Mouse (Mus musculus) testis, postnatal 14 days (tissue): Measurements from ENCODE around the gene Foxn3.

Experiments
- DNase-seq: peaks from one replicate; pipeline ENCODE4 v3.0.0; 2021; ENCODE audit warnings: low spot score

The Foxn3 gene

DNA sequence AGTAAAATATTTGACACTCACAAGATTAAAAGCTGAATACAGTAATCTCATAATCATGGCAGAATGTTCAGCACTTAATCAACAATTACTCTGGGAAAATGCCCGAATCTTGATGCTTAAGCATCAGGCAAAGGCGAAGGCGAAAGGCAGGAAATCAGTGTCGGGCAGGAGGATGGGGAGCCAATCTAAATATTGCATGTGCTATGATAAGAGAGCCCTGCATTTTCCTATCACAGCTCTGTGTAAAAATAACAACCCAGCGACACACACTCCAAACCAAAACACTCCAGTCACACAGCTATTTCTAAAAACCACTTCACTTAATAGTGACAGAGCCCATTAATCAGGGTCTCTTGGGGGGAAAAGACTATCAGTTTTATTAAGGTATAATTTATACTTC, 305.8 kb downstream of the Foxn3 start:
- no peak for DNase-seq

DNA sequence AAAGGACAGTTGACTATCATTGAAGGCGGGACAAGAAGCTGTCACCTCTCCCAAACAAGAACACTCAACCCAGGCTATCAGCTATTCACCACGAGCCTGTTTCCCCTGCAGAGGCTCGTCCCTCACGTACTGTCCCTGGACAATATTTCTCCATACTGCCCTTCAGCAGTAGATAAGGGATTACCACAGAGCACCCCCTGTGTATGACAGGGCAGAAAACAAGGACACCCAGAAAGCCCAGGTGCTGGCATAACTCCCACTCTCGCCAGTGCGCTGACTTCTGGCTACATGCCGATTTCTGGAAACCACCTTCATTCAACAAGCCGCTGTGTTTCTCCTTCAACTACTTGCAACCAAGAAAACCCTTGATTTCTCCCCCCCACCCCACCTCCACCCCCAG, 306.4 kb downstream of the Foxn3 start:
- DNase-seq, result no peak

DNA sequence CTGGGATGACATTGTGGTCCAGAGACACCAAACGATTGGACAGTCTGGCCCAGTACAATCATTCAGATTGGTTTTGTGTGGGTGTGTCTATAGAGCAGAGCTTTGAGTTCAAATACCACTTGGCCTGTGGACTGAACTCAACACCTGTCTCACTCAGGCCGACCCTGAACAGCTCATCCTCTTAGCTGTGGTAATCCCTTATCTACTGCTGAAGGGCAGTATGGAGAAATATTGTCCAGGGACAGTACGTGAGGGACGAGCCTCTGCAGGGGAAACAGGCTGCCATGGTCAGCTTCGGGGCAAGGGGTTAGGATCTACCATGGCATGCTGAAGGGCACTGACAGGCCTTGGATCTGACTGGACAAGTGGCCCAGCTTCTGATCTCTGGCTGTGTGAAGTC, 306.9 kb downstream of the Foxn3 start:
- no peak for DNase-seq

DNA sequence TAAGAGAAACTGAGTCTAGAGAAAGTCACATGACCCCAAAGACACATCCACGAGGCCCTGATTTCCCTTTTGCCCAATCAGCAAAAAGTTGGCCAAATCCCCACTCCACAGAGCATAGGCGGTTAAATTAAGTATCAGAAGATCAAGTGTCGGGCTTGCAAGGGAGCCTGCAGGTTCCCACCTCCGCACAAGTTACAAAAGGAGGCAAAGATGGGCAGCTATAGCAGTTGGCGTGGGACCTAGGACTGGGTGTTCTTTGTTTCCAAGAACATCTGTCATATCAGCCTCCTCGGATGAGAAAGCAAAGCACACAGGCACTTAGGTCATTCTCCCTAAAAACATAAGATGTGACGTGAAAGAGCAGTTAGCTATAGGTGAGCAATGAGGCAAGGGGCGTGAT, 308.9 kb downstream of the Foxn3 start:
- DNase-seq, result no peak

DNA sequence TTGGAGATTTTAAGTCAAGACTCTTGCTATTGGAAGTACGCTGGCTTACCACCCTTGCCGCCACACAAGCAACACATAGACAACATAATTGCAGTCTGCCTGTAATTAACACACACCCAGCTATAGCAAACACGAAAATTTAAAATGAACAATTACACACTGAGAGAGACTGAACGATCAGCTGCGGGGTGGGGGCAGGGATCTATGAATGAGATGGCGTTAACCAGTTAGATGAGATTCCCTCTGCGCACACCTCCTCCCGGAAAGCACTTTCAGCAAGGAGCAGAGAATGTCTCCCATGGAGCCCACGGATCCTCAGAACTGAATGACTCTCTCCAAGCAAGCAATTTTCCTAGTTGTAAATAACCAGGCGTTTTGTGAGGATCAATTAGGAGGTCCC, 309.8 kb downstream of the Foxn3 start:
- DNase-seq, result no peak

DNA sequence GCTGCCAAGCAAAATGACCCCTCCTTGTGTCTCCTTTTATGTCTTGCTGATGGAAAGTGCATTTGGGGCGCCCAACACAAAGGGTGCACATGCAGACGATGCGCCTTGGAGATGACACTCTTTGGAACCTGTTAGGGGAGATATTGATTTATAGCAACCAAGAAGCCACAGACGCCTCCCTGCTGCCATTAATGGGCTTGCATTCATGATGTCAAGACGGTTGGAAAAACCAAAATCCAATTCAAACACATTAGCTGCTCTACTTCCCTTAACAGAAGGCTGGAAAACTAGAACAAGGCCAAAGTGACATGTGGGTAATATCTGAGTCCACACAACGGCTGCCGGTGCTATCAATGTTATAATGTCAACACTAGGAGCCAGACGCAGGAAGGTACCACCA, 314.8 kb downstream of the Foxn3 start:
- no peak for DNase-seq

DNA sequence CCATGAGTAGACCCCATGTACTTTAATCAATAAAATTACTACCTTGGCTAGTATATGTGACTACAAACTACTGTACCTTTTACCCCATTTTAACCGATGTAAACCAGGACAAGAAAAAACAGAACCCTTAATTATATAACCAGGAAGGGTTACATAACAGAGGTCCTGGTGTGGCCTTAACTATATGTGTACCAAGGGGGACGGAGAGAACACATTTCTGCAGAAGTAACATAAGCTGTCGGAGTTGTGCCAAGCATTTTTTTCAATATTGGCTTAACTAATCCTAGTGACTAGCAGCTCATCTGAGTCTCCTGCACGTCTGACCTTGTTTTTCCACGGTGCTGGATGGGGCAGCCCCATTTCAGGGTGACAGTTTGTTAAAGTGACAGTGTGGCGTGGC, 315.4 kb downstream of the Foxn3 start:
- DNase-seq, result no peak

DNA sequence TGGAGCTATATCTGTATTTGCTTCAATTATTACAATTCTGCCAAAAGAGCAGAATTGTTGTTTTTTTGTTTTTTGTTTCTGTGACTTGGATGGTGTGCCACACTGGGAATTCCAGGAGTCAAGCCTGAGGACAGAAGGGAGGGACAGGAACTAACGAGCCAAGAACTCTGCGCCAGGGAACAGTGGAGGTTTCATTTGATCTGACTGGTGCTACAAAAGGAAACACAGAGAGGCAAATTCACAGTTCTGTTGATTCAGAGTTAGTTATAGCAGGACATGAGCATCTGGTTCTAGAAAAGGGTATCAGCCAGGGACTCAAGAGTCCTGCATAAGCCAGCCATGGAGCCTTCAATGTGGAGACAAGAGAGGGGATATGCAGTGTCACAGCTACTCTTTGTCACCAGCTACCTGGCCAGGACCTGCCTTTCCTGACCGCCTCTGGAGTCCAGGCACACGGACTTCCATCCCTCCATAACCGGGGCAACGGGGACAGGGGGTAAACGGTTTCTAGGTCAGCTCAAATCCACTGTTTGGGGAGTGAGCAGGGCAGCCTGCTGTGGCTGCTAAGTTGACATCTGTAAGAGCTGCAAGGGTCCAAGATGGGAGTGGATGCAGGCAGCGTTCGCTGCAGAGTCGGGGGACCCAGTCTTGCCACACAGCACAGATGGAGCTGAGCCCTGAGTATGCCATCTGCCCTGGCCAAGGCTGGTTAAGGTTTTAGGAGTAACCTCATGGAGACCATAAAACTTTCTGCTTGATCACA, 316.2 kb downstream of the Foxn3 start:
- no peak for DNase-seq

DNA sequence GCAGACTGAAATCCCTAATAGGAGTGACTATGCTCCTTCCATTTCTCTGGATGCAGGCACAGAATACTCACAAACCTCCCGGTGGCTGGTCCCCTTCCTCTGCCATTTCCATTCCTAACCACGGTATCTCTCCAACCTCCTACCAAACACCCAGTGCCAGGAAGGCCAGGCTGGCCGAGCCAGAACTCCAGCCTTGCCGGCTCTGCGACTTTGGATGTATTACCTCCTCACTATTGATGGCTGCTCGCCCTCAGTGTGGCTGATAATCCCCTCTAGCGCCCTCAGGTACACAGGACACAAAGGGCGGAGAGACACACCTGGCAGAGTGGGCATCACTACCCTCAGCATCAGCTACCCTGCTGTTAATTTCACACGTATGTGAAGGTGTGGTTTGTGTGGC, 318.7 kb downstream of the Foxn3 start:
- no peak for DNase-seq

DNA sequence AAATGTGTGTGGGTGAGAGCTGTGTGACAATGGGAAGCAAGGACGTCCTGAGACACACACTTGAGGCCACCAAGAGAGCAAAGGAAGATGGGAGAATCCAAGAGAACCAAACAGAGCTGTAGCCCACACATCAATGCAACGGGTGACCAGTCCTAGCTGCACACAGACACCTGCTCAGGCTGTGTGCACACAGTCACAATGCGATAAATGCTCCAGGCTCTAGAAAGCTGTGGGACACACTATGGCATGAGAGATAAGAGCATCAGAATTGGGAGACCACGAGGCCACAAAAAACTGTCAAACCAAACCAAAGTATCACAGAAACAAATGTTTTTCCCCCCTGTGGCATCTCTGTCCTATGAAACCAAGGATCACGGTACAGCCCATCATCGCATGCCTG, 319.1 kb downstream of the Foxn3 start:
- no peak for DNase-seq

DNA sequence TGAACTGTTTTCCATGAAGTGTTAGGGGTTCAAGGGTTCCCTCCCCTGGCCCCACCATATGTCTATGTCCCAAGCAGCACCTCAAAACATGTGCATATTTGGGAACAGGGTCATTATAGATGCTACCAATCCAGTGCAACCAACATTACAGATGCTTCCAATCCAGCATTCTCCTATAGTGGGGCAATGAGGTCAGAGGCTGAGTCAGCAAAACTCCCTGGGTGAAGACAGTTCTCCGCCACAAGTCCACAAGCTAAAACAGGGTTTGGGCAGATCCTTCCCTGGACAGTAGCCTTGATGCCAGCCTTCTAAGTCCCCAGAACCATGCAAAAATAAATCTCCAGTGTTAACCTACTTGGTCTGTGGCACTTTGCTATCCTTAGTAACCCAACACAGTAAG, 320.1 kb downstream of the Foxn3 start:
- DNase-seq, result no peak

DNA sequence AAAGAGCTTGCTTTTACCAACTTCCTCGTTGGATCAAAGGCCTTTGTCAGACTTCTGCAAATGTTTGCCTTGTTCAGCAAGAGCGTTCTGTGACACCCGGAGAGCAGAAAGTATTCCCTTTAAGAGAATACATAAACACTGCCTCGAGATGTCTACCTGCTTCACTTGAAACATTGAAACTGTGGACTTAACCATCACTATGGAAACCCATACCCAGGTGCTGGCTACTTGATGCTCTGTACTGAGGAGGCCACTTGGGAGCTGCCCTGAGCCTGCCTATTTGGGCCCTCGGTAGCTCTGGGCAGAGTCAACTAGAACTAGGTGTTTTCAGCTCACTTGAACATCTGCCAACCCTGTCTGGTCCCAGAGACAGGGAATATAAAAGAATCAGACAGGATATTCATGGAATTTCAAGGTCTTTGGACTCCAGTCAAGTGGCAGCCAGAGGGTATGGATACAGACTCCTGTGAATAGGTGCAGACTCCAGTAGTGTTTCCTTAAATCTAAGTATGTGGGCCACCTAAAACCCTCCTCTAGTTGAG, 323.1 kb downstream of the Foxn3 start:
- DNase-seq, result no peak

DNA sequence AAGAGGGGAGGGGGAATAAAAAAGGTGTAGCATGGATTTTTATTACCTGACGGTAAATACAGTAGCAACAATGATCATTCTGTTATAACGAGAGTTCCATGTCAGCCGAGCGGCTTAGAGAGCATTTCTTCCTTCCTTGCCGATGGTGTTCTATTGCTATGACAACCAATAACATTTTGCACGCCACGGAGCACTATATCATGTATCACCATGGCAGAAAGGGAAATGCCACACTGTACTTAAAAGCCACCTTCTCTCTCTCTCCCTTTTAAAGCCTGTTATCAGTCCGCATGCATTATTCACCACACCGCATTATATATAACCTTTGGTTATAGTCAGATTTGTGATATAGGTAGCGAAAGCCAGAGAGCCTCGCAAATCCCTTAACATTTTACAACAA, 323.6 kb downstream of the Foxn3 start:
- DNase-seq, result no peak

DNA sequence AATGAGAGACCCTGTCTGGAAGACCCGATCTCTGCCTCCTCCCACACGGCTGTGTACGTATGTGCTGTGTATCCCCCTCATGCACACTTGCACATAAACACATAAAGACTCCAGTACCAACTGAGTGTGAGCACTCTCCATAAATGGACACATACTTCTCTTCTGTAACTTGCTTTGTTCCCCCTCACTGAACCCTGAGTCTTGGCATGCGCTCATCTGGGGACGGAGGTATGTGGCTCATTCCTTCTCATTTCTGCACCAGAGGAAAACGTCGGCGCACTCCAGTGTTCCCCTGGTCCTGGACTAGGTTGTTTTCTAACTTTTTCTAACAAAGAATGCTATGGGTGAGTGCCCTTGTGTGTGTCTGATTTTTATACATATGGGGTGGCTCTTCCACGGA, 325.9 kb downstream of the Foxn3 start:
- no peak for DNase-seq

DNA sequence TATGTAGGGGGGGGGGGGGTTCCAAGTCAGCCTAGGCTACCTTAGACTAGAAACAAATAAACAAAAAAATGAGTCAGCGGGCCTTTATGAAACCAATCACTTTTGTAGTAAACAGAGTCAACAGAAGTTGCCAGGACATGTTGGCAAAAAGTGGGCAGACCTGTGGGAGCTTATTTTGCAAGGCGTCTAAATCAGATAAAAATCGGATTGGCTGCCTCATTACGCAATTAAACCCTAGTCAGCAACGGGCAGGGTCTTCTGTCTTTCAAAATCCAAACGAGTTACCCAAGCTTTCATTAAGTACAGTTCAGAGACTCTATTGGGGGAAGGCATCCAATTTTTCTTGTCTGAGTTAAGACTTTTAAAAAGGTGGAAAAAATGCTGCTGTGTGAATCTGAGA, 329.0 kb downstream of the Foxn3 start:
- DNase-seq, result no peak

DNA sequence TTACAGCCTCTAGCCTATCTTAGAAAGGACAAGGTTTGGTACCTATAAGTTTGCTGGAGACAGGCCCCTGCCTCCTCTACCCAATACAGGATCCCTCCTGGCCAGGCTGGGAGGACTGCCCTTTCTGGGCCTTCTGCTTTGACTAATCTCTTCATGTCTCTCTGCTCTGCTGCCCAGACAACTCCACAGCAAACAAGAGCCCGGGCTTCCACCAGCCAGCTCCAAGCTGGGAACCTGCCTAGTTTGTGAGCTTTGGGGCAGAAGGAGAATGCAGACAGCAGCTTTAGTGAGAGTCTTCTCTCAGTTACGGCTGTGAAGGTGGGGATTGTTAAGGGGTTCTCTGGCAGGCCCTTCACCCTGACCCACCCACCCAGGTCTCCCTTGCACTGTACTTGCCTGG, 330.0 kb downstream of the Foxn3 start:
- DNase-seq, result no peak

DNA sequence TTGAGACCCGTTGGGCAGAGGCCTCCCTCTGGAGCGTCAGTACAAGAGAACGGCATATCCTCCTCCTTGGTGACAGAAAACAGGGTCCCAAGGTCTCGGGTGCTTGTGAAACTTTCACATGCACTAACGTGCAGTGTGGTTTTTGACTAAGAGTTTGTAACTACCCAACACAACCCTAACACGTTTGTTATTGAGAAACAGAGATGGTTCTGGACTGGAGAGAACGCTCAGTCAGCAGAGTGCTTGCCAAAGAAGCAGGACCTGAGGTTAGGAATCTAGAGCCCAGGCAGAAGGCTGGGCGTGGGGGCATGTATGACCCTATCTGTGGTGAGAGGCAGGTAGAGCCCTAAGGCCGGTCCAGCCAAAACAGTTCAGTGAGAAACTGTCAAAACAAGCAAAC, 330.9 kb downstream of the Foxn3 start:
- DNase-seq, result no peak

DNA sequence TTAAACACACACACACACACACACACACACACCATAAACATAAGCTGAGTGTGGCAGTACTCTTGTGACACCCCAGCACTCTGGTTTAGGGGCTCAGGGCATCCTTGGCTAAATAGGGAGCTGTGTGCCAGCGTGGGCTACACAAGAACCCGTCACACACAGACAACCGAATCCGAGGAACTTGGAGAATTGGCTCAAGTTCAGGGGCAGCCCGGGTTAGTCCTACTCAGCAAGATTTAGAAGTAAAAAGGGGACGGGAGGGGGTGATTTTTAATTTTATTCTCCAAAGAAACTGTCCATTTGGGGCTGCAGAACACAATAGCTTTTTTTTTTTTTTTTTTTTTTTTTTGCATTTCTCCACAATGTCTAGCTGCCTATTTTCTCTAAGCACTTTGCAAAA, 332.1 kb downstream of the Foxn3 start:
- DNase-seq, result no peak

DNA sequence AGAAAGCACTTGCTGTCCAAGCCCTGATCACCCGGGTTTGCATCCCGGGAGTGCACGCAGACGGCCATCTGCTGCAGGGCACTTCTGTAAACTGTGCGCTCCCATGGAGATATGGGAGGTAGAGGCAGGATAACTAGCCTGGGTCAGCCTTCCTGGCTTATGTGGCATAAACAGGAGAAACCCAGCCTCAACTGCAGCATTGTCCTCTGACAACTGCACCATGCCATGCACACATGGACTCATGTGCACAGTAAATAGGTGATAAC, 332.7 kb downstream of the Foxn3 start:
- DNase-seq, result no peak

DNA sequence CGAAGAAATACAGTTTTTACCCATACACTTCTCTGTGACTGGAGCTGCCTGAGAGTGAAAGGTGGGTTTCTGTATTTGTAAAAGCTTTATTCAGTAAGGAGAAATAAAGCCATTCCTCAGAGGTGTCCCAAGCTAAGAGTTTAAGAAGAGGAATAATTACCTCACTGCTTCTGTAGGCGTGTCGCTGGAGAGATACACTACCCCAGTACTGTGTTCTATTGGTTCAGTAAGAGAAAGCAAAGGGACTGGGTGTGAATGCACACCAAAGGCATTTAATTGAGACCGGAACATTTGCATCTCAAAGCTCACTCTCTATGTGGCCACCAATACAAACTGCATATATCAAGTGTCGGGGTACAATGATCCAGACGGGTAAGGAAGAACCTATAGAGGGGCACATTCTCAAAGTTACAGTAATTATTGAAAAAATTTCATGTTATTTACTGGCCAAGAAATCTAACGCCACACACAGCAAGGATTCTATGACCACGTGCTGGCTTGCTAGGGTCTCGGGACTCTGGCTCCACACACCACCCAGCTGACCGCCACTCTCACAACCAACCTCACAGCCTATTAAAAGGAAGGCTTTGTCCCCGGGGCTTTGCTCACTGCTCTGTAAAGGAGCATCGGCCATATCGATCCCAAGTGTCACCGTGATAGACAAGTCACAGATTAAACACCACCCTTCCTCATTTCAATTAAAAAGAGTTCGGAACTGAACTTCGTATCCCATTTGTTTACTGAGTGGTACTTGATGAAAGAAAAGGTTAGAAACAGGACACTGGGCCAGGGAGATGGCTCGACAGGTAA, 333.2 kb downstream of the Foxn3 start:
- no peak for DNase-seq

DNA sequence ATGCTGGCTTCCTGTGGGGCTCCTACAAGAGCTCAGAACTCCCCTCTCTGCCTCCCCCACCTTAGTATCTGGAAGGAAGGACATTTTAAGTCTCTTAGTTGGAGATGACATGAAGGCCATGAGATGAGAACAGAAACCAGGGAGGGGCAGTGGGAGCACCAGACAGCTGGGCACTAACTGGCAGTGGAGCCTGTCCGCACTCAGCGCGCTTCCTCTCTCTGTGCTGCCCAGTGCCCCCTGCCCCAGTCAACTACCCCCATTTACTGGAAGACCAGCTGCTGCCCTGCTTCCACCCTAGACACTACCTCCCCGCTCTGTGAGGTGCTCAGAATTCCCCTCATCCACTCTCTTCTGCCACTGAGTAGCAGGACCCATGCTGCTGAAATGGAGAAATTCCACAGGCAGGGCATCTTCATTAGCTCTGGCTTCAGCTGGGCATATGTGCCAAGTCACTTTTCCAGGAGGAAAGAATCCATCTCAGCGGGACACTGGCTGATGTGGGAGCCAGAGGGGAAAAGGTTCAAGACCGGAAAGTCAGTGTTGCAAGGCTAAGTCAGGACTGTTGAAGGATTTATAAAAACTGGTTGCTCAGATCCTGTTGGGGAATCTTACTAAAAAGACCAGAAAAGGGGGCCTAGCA, 335.9 kb downstream of the Foxn3 start:
- no peak for DNase-seq

DNA sequence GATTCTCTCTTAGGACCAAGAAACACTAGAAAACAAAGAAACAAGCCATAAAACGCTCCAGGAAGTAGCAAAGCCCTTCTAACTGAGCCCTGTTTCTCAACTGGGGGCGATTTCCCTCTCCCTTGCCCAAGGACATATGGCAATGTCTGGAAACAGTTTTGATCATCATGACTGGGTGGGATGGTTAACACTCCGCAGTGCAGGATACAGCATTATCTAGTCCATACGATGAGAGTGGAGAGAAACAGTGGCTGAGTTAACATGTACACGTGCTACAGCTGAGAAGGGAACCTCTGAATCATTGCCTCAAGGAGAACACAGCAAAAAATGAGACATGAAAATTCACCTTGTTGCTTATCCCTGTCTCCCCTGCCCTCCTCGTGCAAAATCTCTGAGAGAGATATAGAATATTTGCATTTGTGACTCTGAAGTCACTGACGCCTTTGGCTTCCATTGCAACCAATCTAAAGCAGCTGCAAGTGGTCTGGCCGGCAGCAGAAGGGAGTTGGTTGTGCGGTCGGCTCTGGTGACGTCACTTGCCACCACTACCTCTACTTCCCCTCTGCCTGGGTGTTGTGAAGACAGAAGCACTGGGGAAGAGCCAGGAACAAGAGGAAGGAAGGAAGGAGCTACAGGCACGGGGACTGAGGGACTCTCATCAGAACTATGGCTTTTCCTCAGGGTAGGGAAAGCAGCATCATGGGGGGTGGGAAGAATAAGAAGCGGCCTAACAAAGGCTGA, 338.3 kb downstream of the Foxn3 start:
- no peak for DNase-seq
